Comparison of ENCODE assay signal across 25 mouse cellular contexts in genomic region chr9:60585206-60585605, GRCm38 (mm10).
"Had no signal": no experiment of that assay in that cellular context is flagged by ENCODE, and none has a peak within 500 bp of the region (broad histone marks: within the 10 kb centered on the region; RNA-seq: fewer than 3 reads in every experiment).

No protein-coding gene starts in this region.

- H3K36me3 ChIP-seq: stomach, embryonic 15.5 days had no signal

- DNase-seq: liver, postnatal 0 days; lung, adult 2 months; lung, postnatal 14 days; lung, postnatal 36 days; midbrain, embryonic 14.5 days; retina, postnatal 1 day; right cerebral cortex, adult 18-20 months; right cerebral cortex, postnatal 25 days; right cerebral cortex, postnatal 4 days; spleen, adult 18-20 months; thymus, adult 2 months; thymus, postnatal 25 days; thymus, postnatal 4 days had no signal

- H3K4me2 ChIP-seq: lung, embryonic 15.5 days; midbrain, embryonic 12.5 days; neural tube, embryonic 13.5 days; neural tube, embryonic 15.5 days; stomach, embryonic 15.5 days had no signal

- H3K9me3 ChIP-seq: lung, embryonic 15.5 days; megakaryocyte, embryonic 14.5 days; midbrain, embryonic 10.5 days; midbrain, embryonic 12.5 days; neural tube, embryonic 13.5 days; neural tube, embryonic 15.5 days; stomach, embryonic 15.5 days had no signal

- H3K27me3 ChIP-seq: lung, embryonic 15.5 days; midbrain, embryonic 12.5 days; neural tube, embryonic 13.5 days; neural tube, embryonic 15.5 days; stomach, embryonic 15.5 days had no signal

- ATAC-seq: liver, postnatal 0 days; lung, postnatal 0 days; midbrain, embryonic 16.5 days had no signal

- H3K27ac ChIP-seq: lung, embryonic 15.5 days; macrophage; midbrain, embryonic 10.5 days; midbrain, embryonic 12.5 days; neural tube, embryonic 13.5 days; neural tube, embryonic 15.5 days; stomach, embryonic 15.5 days; stomach, postnatal 0 days had no signal

- H3K4me3 ChIP-seq: lung, embryonic 15.5 days; megakaryocyte, embryonic 14.5 days; midbrain, embryonic 10.5 days; midbrain, embryonic 12.5 days; myocyte; neural tube, embryonic 13.5 days; neural tube, embryonic 15.5 days; stomach, embryonic 15.5 days had no signal

- H3K9ac ChIP-seq: liver, postnatal 0 days; lung, embryonic 15.5 days; midbrain, embryonic 12.5 days; neural tube, embryonic 13.5 days; neural tube, embryonic 15.5 days; stomach, embryonic 15.5 days had no signal

- H3K4me1 ChIP-seq: lung, embryonic 15.5 days; megakaryocyte, embryonic 14.5 days; midbrain, embryonic 10.5 days; midbrain, embryonic 12.5 days; neural tube, embryonic 13.5 days; neural tube, embryonic 15.5 days; stomach, embryonic 15.5 days had no signal
